Mouse (Mus musculus): ENCODE results near the gene Tnpo1.

Tnpo1 gene

DNA sequence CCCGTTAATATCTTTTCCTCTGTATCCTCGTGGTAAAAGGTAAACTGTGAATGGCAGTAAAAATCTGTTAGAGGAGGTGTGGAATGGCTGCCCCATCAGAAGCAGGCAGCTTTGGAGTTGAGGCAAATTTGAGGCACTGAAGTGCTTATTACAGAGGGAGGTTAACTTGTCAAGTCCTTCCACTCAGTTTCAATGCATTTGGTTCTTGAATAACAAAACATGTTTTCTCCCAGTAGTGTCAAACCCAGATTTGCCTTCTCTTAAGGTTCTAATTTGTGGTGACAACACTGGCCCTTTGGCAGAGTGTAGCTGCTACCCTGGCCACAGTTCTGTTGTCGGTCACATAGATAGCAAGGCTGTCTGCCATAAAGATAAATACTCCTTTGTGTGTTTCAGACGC, 108.4 kb downstream of the Tnpo1 start:
- no peak for DNase-seq (ENCODE audit: low read depth)

DNA sequence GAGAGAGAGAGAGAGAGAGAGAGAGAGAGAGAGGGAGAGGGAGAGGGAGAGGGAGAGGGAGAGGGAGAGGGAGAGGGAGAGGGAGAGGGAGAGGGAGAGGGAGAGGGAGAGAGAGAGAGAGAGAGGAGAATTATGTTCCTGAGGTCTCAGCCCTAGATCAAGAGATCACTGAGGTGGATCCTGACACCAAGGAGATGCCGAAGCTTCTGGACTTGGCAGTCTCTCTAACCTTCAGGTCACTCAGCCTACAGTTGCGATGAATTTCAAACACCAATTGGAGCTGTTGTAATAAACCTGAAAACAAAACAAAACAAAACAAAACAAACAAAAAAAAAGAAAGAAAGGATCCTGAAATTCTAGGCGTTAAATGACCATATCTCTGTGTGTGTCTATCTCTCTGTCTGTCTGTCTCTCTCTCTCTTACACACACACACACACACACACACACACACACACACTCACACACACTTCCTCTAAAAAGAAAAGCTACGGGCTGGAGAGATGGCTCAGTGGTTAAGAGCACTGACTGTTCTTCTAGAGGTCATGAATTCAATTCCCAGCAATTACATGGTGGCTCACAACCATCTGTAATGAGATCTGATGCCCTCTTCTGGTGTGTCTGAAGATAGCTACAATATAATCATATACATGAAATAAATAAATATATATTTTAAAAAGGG, 109.1 kb downstream of the Tnpo1 start:
- peak; percentile 61 for DNase-seq (ENCODE audit: low read depth)

- no peak for DNase-seq (ENCODE audit: low read depth)
Measured at GRCm38 (mm10) chr13:98816571-98816970, 109.6 kb downstream of the Tnpo1 start.

DNA sequence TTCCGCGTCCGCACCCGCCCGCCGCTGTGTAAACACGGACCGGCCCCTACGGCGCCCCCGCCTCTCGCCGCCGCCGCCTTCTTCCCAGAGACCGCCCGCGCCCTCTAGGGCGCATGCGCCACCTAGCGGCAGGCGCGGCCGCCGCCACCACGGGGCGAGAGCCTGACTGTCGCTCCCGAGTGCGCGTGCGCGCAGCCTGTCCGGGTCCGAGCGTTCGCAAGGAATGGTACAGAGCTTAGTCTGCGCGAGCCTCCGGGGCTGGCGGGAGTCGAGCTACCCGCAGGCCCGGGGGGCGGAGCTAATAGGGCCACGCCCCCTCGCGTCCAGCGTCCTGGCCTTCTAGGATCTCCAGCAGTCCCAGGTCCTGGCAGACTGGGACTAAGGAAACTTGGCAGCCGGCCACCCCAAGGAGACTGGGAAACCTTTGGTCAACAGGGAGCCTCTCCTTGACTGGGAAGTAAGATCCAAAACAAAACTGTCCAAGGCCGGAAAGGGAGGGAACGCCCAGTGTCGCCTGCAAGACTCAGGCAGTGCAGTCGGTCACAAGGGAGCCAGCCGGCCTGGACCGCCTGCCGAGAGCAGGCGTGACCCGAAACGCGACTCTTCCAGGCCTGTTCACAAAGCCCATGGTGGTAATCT, 110.9 kb downstream of the Tnpo1 start, which contains the start of gene Fcho2:
Gene Fcho2, minus strand, starts transcription at position 303 of the 639 bp plus-strand sequence.
- peak; percentile 98 for DNase-seq (ENCODE audit: low read depth)

DNA sequence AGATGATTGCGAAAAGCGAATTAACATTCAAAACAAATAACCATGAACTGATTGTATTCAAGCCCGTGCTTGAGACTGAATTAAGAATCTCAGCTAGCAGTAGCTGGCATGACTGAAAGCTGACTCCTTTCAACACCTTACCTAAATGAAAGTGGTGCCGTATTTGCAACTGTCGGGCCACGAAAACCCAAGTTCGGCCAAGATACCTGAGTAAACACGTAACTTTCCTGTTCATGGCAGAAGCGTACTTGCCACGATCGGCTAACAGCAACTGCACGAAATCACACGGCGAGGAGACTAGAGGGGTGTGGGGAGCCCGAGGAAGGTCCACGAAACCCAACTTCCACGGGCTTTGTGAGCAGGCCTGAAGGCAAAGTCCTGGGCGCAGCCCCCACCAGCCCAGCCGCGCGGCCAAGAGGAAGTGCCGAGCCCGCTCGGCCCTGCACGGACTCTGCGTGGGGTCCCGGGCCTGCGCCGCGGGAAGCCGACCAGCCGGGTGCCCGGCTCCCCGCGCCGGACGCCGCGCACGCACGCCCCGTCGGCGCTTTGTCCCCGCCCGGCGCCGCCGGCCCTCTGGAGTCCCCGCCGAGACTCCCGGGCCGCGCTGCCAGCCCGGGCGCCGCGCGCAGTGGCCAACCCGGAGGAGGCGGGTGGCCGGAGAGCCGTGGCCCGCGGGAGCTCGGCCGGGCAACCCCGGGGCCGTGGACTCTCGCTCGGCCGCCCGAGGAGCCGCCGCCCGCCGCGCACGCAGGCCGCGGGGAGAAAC, 111.7 kb downstream of the Tnpo1 start:
- peak; percentile 52 for DNase-seq (ENCODE audit: low read depth)

GRCm38 (mm10) chr13:98813596-98814274, 112.4 kb downstream of the Tnpo1 start:
- peak; percentile 55 for DNase-seq (ENCODE audit: low read depth)

GRCm38 (mm10) chr13:98813167-98813566, 113.0 kb downstream of the Tnpo1 start:
- DNase-seq (ENCODE audit: low read depth): no peak

GRCm38 (mm10) chr13:98812285-98812684, 113.9 kb downstream of the Tnpo1 start:
- peak; percentile 51 for DNase-seq (ENCODE audit: low read depth)

DNA sequence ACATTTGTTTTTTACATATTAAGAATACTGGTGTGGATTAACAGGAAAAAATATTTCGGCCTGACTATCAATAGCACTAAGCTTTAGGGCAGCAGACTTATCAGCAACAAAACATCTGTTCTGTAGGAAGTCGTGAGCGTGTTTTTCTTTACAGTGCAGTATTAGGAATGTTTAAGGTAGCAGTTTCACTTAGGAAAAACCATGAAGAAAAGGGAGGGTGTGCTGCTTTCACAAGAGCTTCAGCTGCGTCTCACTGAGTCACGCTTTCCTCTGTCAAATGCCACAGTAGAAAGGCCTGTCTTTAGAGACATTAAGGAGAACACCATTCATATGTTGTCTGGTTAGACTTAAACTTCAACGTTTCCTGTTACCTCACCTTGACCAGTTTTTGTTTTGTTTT, 116.0 kb downstream of the Tnpo1 start:
- peak; percentile 94 for DNase-seq (ENCODE audit: low read depth)

DNA sequence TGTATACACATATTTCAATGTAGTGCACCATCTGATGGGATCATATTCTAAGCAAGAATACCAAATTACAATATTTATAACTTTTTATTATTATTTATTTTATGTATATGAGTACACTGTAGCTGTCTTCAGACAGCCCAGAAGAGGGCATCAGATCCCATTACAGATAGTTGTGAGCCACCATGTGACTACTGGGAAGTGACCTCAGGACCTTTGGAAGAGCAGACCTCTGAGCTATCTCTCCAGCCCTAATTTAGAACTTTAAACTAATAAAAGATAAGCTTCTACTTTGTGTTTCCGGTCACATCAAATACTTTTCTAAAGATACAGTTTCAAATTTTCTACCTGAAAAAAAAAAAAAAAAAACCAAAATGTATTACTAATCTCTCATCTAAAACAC, 117.1 kb downstream of the Tnpo1 start:
- DNase-seq (ENCODE audit: low read depth): no peak

DNA sequence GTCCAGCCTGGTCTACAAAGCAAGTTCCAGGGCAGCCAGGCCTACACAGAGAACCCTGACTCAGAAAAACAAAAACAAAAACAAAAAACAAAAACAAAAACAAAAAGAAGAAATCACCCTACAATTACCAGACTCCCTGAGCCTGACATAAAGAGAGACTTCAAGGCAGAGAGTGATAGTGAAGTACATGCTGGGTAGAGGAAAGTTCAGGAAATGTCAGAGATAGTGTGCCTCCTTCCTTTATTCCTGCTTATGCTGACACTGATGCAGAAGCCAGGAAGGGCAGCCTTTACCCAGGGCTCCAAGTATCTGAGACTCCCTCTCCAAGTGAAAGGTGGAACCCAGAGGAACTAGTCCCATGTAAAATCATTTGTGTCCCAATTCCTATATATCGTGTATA, 121.7 kb downstream of the Tnpo1 start:
- DNase-seq (ENCODE audit: low read depth): no peak

- DNase-seq (ENCODE audit: low read depth): peak; percentile 84
Measured at GRCm38 (mm10) chr13:98803699-98804098, 122.5 kb downstream of the Tnpo1 start.

- peak; percentile 53 for DNase-seq (ENCODE audit: low read depth)
Measured at GRCm38 (mm10) chr13:98802957-98803356, 123.2 kb downstream of the Tnpo1 start.

DNA sequence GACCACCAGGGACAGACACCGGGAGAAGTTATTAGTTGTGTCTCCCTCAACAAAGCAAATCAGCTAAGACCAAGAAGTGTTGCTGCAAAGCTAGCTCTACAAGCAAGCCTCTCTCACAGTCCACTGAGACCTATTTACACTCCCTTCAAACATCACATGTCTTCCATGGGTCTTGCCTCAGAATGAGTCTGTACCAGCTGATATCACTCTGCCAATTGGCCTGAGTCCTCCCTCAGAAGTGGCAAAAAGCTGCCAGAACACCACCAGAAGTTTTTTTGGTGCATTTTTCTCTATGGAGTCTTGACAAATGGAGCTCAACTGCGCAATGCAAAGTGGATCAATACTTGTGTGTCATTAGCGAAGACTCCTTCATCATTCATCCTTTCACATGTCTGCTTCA, 130.7 kb downstream of the Tnpo1 start:
- DNase-seq (ENCODE audit: low read depth): no peak

DNA sequence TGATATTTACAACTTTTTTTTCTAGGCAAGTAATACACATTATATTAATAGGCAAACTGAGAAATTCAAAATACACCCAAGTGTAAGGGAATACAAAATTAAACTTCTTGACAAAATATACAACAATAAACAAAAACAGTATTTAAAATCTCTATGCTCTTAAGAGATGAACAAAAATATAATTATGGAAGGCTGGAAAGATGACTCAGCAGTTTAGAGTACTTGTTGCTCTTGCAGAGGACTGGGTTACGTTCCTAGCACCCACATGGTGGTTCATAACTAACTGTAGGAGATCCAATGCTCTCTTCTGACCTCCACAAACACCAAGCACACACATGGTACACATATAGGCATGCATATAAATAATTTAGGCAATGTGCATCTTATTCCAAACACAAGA, 133.3 kb downstream of the Tnpo1 start:
- DNase-seq (ENCODE audit: low read depth): no peak

- no peak for DNase-seq (ENCODE audit: low read depth)
Measured at GRCm38 (mm10) chr13:98791693-98792092, 134.5 kb downstream of the Tnpo1 start.

Measured in 416B (cell line).